Mouse (Mus musculus): ENCODE results near the gene Nnmt.

GRCm38 (mm10) chr9:48593915-48594314 is 11.0 kb downstream of the Nnmt start:
- TF ChIP-seq CTCF (IDR thresholded peaks at IDR 0.05; ENCODE audit: borderline replicate concordance, insufficient read depth, low read length), result no peak
- no peak for TF ChIP-seq POLR2A (IDR thresholded peaks at IDR 0.05; ENCODE audit: low read depth, low read length)
